Mouse (Mus musculus): ENCODE results near the gene Ppp1r21. TPM values are rescaled to one million over a fixed set of nuclear protein-coding genes. Genes with fewer than 3 reads are reported as not detected.

The Ppp1r21 gene
- polyA plus RNA-seq, 1 experiment from 2014 or later, result 29.5 TPM

DNA sequence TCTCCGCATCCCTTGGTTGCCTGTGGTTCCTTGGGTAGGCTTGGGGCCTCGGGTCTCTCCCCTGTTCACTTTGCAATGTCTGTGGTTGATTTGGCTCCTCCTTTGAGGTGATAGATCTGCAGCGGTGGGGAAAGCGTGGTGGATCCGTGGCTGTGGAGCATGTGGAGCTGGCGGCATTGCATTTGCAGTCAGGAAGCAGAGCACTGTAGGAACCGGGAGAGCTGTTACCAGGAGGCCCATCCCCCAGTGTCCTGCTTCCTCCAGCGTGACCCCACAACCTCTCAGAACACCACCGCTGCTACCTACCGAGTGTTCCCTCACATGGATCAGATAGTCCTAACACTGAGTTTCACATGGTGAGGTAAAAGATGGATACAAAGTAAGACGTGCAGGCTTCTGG, 40.9 kb downstream of the Ppp1r21 start:
- WGBS, result 86% methylated on average over 11 of the region's 11 CpGs
- H3K4me1 ChIP-seq (replicated peaks; ENCODE audit: control insufficient read depth, insufficient read depth, low read length), result no peaks in the 10 kb centered on the region
- H3K4me2 ChIP-seq (ENCODE audit: low read length), result no peak overlapping the region
- DNase-seq (ENCODE audit: low spot score) (no peak), ATAC-seq (replicated peaks; ENCODE audit: low FRiP score, low TSS enrichment, low read depth) (no peak)
- no peaks in the 10 kb centered on the region for H3K27me3 ChIP-seq (replicated peaks; ENCODE audit: control insufficient read depth, insufficient read depth, low read length)
- H3K9me3 ChIP-seq (ENCODE audit: control insufficient read depth, low read length), result no peaks in the 10 kb centered on the region
- peaks cover 76% of the 10 kb centered on the region for H3K36me3 ChIP-seq (ENCODE audit: control insufficient read depth, insufficient read depth, low read length)
- no peak overlapping the region for H3K27ac ChIP-seq (ENCODE audit: low read depth)
- H3K4me3 ChIP-seq (ENCODE audit: low read depth, low read length), result no peak overlapping the region
- H3K9ac ChIP-seq (ENCODE audit: low read length), result no peak overlapping the region

DNA sequence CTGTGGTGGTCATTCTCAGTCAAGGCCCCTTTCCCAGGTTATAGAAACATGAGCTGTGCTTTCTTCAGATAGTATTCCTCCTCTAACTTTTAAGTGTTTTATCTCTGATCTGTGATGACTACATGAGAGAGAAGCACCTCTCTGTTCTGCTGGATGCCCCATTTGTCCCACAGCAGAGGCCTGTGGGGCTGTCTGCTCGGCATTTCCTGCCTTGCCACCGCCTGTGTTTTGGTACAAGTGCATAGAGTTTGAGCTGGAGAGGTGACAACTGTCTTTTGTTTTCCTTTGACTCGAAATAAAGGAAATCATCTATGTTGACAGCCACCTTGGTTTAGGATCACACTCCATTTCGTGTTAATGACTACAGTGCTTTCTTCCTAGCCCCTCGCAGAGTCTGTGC, 44.9 kb downstream of the Ppp1r21 start:
- peaks cover 74% of the 10 kb centered on the region for H3K36me3 ChIP-seq (ENCODE audit: control insufficient read depth, insufficient read depth, low read length)
- H3K27ac ChIP-seq (ENCODE audit: low read depth), result no peak overlapping the region
- DNase-seq (ENCODE audit: low spot score), result no peak
- H3K27me3 ChIP-seq (replicated peaks; ENCODE audit: control insufficient read depth, insufficient read depth, low read length), result no peaks in the 10 kb centered on the region
- H3K9ac ChIP-seq (ENCODE audit: low read length), result no peak overlapping the region
- no peak for ATAC-seq (replicated peaks; ENCODE audit: low FRiP score, low TSS enrichment, low read depth)
- no peaks in the 10 kb centered on the region for H3K4me1 ChIP-seq (replicated peaks; ENCODE audit: control insufficient read depth, insufficient read depth, low read length)
- WGBS, result 74% methylated on average over 5 of the region's 5 CpGs
- H3K4me3 ChIP-seq (ENCODE audit: low read depth, low read length), result no peak overlapping the region
- H3K4me2 ChIP-seq (ENCODE audit: low read length), result no peak overlapping the region
- H3K9me3 ChIP-seq (ENCODE audit: control insufficient read depth, low read length), result no peaks in the 10 kb centered on the region

DNA sequence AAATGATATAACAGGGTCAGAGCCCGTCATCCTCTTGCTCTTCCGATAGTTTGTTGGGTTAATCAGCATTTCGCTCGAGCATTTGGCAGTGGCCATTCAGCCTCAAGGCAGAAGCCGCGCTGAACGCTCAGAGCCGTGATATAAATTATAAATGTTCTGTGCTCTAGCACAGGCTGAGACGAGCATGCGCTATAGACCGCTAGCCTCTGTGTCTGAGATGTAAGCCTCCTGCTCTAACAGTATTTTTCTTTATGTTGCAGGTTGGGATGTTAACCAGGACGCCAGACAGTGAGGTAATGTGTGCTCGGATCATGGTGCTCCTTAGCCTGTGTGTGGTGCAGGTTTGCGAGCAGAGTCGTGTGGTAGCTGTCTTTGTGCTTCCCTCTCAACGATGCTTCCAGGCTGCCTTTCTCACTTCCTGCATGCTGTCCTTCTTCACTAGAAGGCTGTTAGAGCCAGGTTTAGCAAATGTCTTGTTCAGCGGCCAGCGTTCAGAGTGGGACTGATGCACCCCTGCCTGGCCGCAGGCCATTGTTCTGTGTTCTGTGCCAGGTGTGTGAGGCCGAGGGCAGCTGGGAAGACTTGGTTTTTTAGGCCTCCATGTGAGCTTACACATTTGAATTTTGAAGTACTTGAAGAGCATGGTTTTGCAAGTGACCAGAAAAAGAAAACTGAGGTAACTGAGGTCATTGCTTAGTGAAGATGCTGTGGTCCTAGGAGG, 48.8 kb downstream of the Ppp1r21 start:
- Histone ChIP-seq H3K27ac (ENCODE audit: low read depth) (no peak overlapping the region), H3K4me1 (replicated peaks; ENCODE audit: control insufficient read depth, insufficient read depth, low read length) (peaks cover 11% of the 10 kb centered on the region)

DNA sequence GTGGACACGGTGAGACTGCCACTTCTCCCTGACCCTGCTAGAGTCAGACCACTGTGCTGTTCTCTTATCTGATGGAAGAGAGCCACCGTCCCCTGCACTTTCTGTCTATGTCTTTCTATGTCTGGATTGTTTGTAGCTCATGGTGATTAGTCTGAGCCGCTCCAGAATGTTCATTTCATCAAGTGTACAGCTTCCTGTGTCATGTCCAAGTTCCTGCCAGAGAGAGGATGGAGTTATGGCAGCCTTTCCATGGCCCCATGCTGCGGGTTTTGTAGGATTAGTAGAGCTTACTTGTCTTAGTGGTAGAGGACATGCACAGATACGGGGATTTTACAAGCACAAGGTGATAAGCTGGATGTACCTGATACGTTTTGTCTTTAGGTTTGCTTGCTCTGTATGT, 50.6 kb downstream of the Ppp1r21 start:
- H3K9me3 ChIP-seq (ENCODE audit: control insufficient read depth, low read length), result no peaks in the 10 kb centered on the region
- H3K27me3 ChIP-seq (replicated peaks; ENCODE audit: control insufficient read depth, insufficient read depth, low read length), result no peaks in the 10 kb centered on the region
- no peak overlapping the region for H3K9ac ChIP-seq (ENCODE audit: low read length)
- no peak overlapping the region for H3K4me2 ChIP-seq (ENCODE audit: low read length)
- no peak overlapping the region for H3K4me3 ChIP-seq (ENCODE audit: low read depth, low read length)
- H3K27ac ChIP-seq (ENCODE audit: low read depth), result no peak overlapping the region
- H3K4me1 ChIP-seq (replicated peaks; ENCODE audit: control insufficient read depth, insufficient read depth, low read length), result peaks cover 11% of the 10 kb centered on the region
- DNase-seq (ENCODE audit: low spot score) (no peak), ATAC-seq (replicated peaks; ENCODE audit: low FRiP score, low TSS enrichment, low read depth) (no peak)
- H3K36me3 ChIP-seq (ENCODE audit: control insufficient read depth, insufficient read depth, low read length), result peaks cover 73% of the 10 kb centered on the region
- WGBS, result 70% methylated on average over 6 of the region's 6 CpGs

More for the DNA sequence above, 48.8 kb downstream of the Ppp1r21 start:
- Histone ChIP-seq H3K4me3 (ENCODE audit: low read depth, low read length) (no peak overlapping the region), H3K9ac (ENCODE audit: low read length) (no peak overlapping the region), H3K4me2 (ENCODE audit: low read length) (no peak overlapping the region), H3K9me3 (ENCODE audit: control insufficient read depth, low read length) (no peaks in the 10 kb centered on the region), H3K36me3 (ENCODE audit: control insufficient read depth, insufficient read depth, low read length) (peaks cover 66% of the 10 kb centered on the region), H3K27me3 (replicated peaks; ENCODE audit: control insufficient read depth, insufficient read depth, low read length) (no peaks in the 10 kb centered on the region)
- ATAC-seq (replicated peaks; ENCODE audit: low FRiP score, low TSS enrichment, low read depth) (no peak), DNase-seq (ENCODE audit: low spot score) (no peak)
- WGBS, result 77% methylated on average over 20 of the region's 20 CpGs

DNA sequence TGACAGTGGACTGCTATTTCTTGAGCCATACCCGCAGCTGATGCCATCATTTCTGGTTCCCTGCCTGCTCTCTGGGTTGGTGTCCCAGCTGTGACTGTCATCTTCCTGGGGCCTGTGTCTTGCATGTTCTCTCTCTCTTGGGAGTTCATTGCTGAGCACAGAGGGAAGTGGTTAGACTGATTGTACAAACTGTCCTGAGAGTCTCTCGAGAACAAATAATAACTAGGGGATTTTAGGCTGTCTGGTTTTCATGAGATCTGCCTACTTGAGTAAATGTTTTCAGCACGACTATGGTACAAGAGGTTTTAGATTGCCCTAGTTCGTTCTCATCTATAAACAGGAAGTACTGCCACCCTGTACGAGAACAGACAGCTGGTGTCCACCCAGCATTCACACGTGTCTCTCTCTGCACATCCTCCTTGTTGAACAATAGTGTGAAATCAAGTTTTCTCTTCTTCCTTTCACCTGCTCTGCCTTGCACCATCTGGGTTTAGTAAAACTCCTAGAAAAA, 51.6 kb downstream of the Ppp1r21 start:
- no peaks in the 10 kb centered on the region for H3K9me3 ChIP-seq (ENCODE audit: control insufficient read depth, low read length)
- no peak overlapping the region for H3K9ac ChIP-seq (ENCODE audit: low read length)
- 44% methylated on average over 6 of the region's 6 CpGs for WGBS
- no peak overlapping the region for H3K4me3 ChIP-seq (ENCODE audit: low read depth, low read length)
- H3K27me3 ChIP-seq (replicated peaks; ENCODE audit: control insufficient read depth, insufficient read depth, low read length), result no peaks in the 10 kb centered on the region
- H3K4me2 ChIP-seq (ENCODE audit: low read length), result no peak overlapping the region
- DNase-seq (ENCODE audit: low spot score) (no peak), ATAC-seq (replicated peaks; ENCODE audit: low FRiP score, low TSS enrichment, low read depth) (no peak)
- H3K4me1 ChIP-seq (replicated peaks; ENCODE audit: control insufficient read depth, insufficient read depth, low read length), result peaks cover 11% of the 10 kb centered on the region
- peaks cover 77% of the 10 kb centered on the region for H3K36me3 ChIP-seq (ENCODE audit: control insufficient read depth, insufficient read depth, low read length)
- H3K27ac ChIP-seq (ENCODE audit: low read depth), result peak overlapping the region; percentile 7; the same call in 1 of the 2 replicates

DNA sequence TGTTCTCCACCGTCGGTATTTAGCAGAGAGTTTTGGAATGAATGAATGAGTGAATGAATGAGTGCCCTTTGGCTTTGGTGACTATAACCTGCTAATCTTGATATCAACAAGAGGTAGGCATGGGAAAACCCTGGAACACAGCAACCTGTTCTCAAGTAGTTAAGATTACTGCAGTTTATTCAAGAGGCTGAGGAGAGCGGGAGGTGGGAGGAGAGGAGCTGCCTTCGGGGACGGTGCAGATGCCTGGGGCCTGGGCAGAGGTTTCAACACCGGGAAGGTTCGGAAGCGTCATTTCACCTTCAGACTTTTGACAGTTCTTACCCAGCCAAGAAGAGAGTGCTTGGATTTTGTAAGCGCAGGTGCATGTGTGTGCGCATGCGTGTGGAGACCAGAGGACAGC, 53.1 kb downstream of the Ppp1r21 start:
- no peak overlapping the region for H3K27ac ChIP-seq (ENCODE audit: low read depth)
- H3K4me1 ChIP-seq (replicated peaks; ENCODE audit: control insufficient read depth, insufficient read depth, low read length), result peaks cover 11% of the 10 kb centered on the region
- no peaks in the 10 kb centered on the region for H3K27me3 ChIP-seq (replicated peaks; ENCODE audit: control insufficient read depth, insufficient read depth, low read length)
- no peak overlapping the region for H3K4me2 ChIP-seq (ENCODE audit: low read length)
- peaks cover 72% of the 10 kb centered on the region for H3K36me3 ChIP-seq (ENCODE audit: control insufficient read depth, insufficient read depth, low read length)
- H3K9ac ChIP-seq (ENCODE audit: low read length), result no peak overlapping the region
- H3K9me3 ChIP-seq (ENCODE audit: control insufficient read depth, low read length), result no peaks in the 10 kb centered on the region
- no peak overlapping the region for H3K4me3 ChIP-seq (ENCODE audit: low read depth, low read length)
- WGBS, result 83% methylated on average over 11 of the region's 11 CpGs
- ATAC-seq (replicated peaks; ENCODE audit: low FRiP score, low TSS enrichment, low read depth) (peak; percentile 63), DNase-seq (ENCODE audit: low spot score) (no peak)

DNA sequence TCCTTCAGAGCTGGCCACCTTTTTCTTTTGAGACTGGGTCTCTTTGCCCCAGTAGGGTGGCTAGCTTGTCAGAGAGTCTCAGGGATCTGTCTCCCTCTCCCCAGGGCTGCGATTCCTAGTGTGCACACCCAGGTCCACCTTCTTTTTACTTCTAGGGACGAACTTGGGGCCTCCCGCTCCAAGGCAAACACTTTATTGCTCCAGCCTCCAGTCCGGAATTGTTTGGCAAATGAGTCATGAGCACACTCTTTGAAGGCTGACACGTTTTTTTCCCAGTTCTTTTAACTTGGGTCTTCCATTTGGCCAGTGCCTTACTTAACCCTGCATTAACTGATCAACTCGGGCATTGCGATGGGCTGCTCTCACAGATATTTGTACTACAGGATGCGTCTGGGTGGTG, 53.5 kb downstream of the Ppp1r21 start:
- no peaks in the 10 kb centered on the region for H3K9me3 ChIP-seq (ENCODE audit: control insufficient read depth, low read length)
- no peak overlapping the region for H3K4me2 ChIP-seq (ENCODE audit: low read length)
- no peak overlapping the region for H3K9ac ChIP-seq (ENCODE audit: low read length)
- 64% methylated on average over 8 of the region's 8 CpGs for WGBS
- peak; percentile 56 for ATAC-seq (replicated peaks; ENCODE audit: low FRiP score, low TSS enrichment, low read depth)
- no peak for DNase-seq (ENCODE audit: low spot score)
- peaks cover 68% of the 10 kb centered on the region for H3K36me3 ChIP-seq (ENCODE audit: control insufficient read depth, insufficient read depth, low read length)
- H3K4me3 ChIP-seq (ENCODE audit: low read depth, low read length), result no peak overlapping the region
- H3K4me1 ChIP-seq (replicated peaks; ENCODE audit: control insufficient read depth, insufficient read depth, low read length), result peaks cover 11% of the 10 kb centered on the region
- no peaks in the 10 kb centered on the region for H3K27me3 ChIP-seq (replicated peaks; ENCODE audit: control insufficient read depth, insufficient read depth, low read length)
- no peak overlapping the region for H3K27ac ChIP-seq (ENCODE audit: low read depth)

DNA sequence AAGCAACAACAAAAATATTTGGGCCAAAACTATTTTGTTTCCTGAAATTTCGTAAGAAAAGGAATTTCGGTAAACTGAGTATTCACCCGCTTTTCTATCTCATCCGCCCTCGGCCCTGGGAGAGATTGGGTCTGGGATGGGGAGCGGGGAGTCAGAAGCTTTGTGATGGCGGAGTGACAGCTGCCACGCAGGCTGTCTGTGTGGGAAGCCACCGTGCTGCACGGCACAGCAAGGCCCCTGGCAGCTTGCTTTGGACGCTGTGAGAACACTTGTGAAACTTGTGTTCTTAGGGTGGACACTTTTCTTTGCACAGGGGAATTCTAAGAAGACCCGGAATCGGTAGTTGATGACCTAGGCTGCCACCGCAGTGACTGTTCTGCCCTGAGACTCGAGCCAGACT, 57.5 kb downstream of the Ppp1r21 start:
- ATAC-seq (replicated peaks; ENCODE audit: low FRiP score, low TSS enrichment, low read depth) (no peak), DNase-seq (ENCODE audit: low spot score) (no peak)
- Histone ChIP-seq H3K27ac (ENCODE audit: low read depth) (no peak overlapping the region), H3K4me2 (ENCODE audit: low read length) (no peak overlapping the region), H3K36me3 (ENCODE audit: control insufficient read depth, insufficient read depth, low read length) (peaks cover 46% of the 10 kb centered on the region), H3K9ac (ENCODE audit: low read length) (no peak overlapping the region), H3K4me1 (replicated peaks; ENCODE audit: control insufficient read depth, insufficient read depth, low read length) (no peaks in the 10 kb centered on the region), H3K4me3 (ENCODE audit: low read depth, low read length) (no peak overlapping the region), H3K9me3 (ENCODE audit: control insufficient read depth, low read length) (no peaks in the 10 kb centered on the region), H3K27me3 (replicated peaks; ENCODE audit: control insufficient read depth, insufficient read depth, low read length) (no peaks in the 10 kb centered on the region)
- WGBS, result 81% methylated on average over 15 of the region's 15 CpGs

DNA sequence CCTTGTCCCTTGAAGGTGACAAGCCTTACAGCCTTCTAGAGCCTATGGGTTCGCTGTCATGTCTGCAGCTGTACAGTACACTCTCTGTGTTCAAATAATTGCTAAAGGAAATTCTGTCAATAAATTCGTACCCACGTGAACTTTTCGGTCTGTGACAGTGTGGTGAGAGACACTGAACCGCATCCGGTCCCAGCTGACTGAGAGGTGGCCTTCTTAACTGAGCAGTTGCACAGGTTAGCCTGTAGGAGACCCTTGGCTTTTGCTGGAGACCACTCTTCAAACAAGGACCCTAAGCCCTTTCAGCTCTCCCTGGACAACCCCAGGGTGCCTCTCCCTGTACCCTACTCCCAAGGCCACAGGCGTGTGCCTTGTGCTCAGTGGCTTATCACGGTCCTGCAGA, 58.3 kb downstream of the Ppp1r21 start:
- 96% methylated on average over 8 of the region's 8 CpGs for WGBS
- Histone ChIP-seq H3K36me3 (ENCODE audit: control insufficient read depth, insufficient read depth, low read length) (peaks cover 41% of the 10 kb centered on the region), H3K4me1 (replicated peaks; ENCODE audit: control insufficient read depth, insufficient read depth, low read length) (no peaks in the 10 kb centered on the region), H3K4me2 (ENCODE audit: low read length) (no peak overlapping the region), H3K9ac (ENCODE audit: low read length) (no peak overlapping the region), H3K4me3 (ENCODE audit: low read depth, low read length) (no peak overlapping the region), H3K9me3 (ENCODE audit: control insufficient read depth, low read length) (no peaks in the 10 kb centered on the region), H3K27me3 (replicated peaks; ENCODE audit: control insufficient read depth, insufficient read depth, low read length) (no peaks in the 10 kb centered on the region), H3K27ac (ENCODE audit: low read depth) (no peak overlapping the region)
- ATAC-seq (replicated peaks; ENCODE audit: low FRiP score, low TSS enrichment, low read depth) (no peak), DNase-seq (ENCODE audit: low spot score) (no peak)

Measured in intestine, embryonic 14.5 days (tissue).